Mouse (Mus musculus) right cerebral cortex, adult 18-20 months (tissue): ENCODE data around the gene Pik3ip1.

Experiments used
- DNase-seq: peaks from one replicate; pipeline ENCODE4 v3.0.0; 2022; ENCODE audit warnings: mixed read lengths

Gene Pik3ip1

GRCm38 (mm10) chr11:3329891-3330451 lies at the start of gene Pik3ip1:
TSS of gene Pik3ip1 (plus strand) at chr11:3330401.
- DNase-seq: peak; percentile 34

- DNase-seq: no peak
Measured at GRCm38 (mm10) chr11:3282887-3283286, 47.3 kb upstream of the Pik3ip1 start.

GRCm38 (mm10) chr11:3283645-3284044 lies 46.6 kb upstream of the Pik3ip1 start:
- DNase-seq: no peak

- DNase-seq: no peak
Measured at GRCm38 (mm10) chr11:3285940-3286339, 44.3 kb upstream of the Pik3ip1 start.

GRCm38 (mm10) chr11:3287131-3287530 lies 43.1 kb upstream of the Pik3ip1 start:
- DNase-seq: no peak

GRCm38 (mm10) chr11:3287921-3288320 lies 42.3 kb upstream of the Pik3ip1 start:
- no peak for DNase-seq

GRCm38 (mm10) chr11:3288521-3289301 lies 41.5 kb upstream of the Pik3ip1 start, which contains the start of gene Patz1:
TSS of gene Patz1 (plus strand) at chr11:3288874.
- peak; percentile 39 for DNase-seq

GRCm38 (mm10) chr11:3289302-3289802 lies 40.8 kb upstream of the Pik3ip1 start:
- DNase-seq: peak; percentile 72

- DNase-seq: peak; percentile 84
Measured at GRCm38 (mm10) chr11:3289803-3290639, 40.2 kb upstream of the Pik3ip1 start.

GRCm38 (mm10) chr11:3290640-3291310 lies 39.4 kb upstream of the Pik3ip1 start:
- DNase-seq: peak; percentile 74

GRCm38 (mm10) chr11:3291311-3292061 lies 38.7 kb upstream of the Pik3ip1 start:
- no peak for DNase-seq

GRCm38 (mm10) chr11:3292062-3292421 lies 38.2 kb upstream of the Pik3ip1 start:
- DNase-seq: peak; percentile 40

- DNase-seq: no peak
Measured at GRCm38 (mm10) chr11:3292711-3293249, 37.4 kb upstream of the Pik3ip1 start.

GRCm38 (mm10) chr11:3293361-3293760 lies 36.8 kb upstream of the Pik3ip1 start:
- DNase-seq: no peak

- no peak for DNase-seq
Measured at GRCm38 (mm10) chr11:3294641-3295040, 35.6 kb upstream of the Pik3ip1 start.

GRCm38 (mm10) chr11:3296056-3296455 lies 34.1 kb upstream of the Pik3ip1 start:
- DNase-seq: no peak

- no peak for DNase-seq
Measured at GRCm38 (mm10) chr11:3297871-3298812, 32.1 kb upstream of the Pik3ip1 start.

GRCm38 (mm10) chr11:3298813-3299185 lies 31.4 kb upstream of the Pik3ip1 start:
- no peak for DNase-seq

- no peak for DNase-seq
Measured at GRCm38 (mm10) chr11:3301075-3301474, 29.1 kb upstream of the Pik3ip1 start.

- peak; percentile 56 for DNase-seq
Measured at GRCm38 (mm10) chr11:3302385-3302784, 27.8 kb upstream of the Pik3ip1 start.

GRCm38 (mm10) chr11:3302792-3303191 lies 27.4 kb upstream of the Pik3ip1 start:
- DNase-seq: no peak
